Mouse (Mus musculus) brain, embryonic 14.5 days (tissue): ENCODE measurements around the gene Rassf3.

ENCODE experiments used
- CTCF ChIP-seq: fragments of 200-500 bp; IDR thresholded peaks from 2 replicates; pipeline ENCODE4 v1.5.1; 2012; ENCODE audit warnings: inconsistent platforms, mild to moderate bottlenecking, moderate library complexity, borderline replicate concordance; ENCODE audit not compliant: insufficient read depth, insufficient read length; ENCODE audit errors: extremely low read depth
- POLR2A ChIP-seq: fragments of 200-500 bp; IDR thresholded peaks from 2 replicates; pipeline ENCODE4 v1.6.1; 2012; ENCODE audit warnings: mild to moderate bottlenecking, inconsistent platforms, borderline replicate concordance; ENCODE audit not compliant: poor library complexity, insufficient read depth, insufficient read length, severe bottlenecking; ENCODE audit errors: extremely low read depth

- TF ChIP-seq CTCF: no peak
- TF ChIP-seq POLR2A: no peak
Measured at GRCm38 (mm10) chr10:121390602-121391001, 85.5 kb downstream of the Rassf3 start.
